Mouse (Mus musculus) erythroblast, embryonic 14.5 days (primary cell): ENCODE measurements around the gene Ubc.

ENCODE experiments used
- GATA1 ChIP-seq: IDR thresholded peaks from 2 replicates; pipeline ENCODE4 v1.6.1; 2012; ENCODE audit warnings: low read length, inconsistent platforms, mixed read lengths
- TAL1 ChIP-seq: IDR thresholded peaks from 3 replicates; pipeline ENCODE4 v1.6.1; 2012; ENCODE audit warnings: low read length, inconsistent platforms, mixed read lengths

DNA sequence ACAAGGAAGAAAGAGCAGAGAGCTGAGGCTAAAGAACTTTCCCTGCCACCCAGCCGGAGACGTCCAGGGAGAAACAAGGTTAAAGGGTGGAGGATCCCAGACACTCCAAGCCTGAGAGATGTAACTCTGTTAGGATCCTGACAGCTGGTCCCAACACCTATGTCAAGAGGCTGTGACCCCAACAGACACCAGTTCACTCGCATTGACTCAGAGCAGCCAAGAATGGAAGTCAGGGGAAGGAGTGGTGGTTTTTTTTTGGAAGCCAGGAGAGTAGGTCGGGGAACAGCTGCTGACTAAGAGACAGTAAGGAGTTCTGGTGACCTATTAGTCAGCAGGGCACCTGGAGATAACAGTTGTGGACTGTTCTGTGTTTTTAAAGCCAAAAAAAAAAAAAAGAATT lies 18.0 kb downstream of the Ubc start:
- TF ChIP-seq TAL1 = no peak
- no peak for TF ChIP-seq GATA1
